Mouse (Mus musculus) cerebellum, adult 11-12 months (tissue): ENCODE data around the gene Adamts14.

Experiments used
- DNase-seq: peaks from one replicate; pipeline ENCODE4 v3.0.0; 2022

Gene Adamts14

DNA sequence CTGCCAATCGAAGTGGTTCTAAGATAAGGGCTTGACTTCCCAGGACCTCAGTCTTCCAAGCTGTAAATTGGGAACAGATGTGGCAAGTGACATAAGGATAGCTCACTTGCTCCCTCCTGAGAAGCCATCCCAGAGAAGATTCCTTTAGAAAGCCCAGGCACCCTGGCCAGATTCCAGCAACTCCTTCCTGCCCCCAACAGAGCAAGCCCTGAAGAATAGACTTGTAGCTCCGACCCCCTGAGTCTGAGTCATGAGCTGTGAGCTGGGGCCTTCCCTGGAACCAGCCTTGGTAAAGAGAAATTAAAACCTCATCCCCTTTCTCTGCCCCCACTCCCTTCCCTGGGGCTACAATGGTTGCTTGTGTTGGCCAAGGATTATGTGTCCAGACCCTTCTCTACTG, 1.3 kb upstream of the Adamts14 start:
- no peak for DNase-seq

DNA sequence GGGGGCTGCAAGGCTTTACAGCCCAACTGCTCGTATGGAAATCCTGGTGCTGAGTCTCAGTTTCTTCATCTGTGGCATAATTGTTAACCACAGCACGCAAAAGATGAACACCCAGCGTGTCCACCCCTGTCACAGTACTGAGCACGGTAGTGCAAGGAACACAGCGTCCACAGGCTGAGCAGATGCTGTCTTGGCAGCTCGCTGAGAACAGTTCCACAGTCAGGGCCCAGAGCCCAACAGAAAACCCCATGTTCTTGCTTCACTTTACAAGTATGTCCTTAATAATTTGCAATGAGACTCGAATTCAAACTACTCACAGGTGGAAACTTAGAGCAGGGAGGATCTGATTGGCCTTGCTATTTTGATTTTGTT, 592 bp upstream of the Adamts14 start:
- DNase-seq: no peak

DNA sequence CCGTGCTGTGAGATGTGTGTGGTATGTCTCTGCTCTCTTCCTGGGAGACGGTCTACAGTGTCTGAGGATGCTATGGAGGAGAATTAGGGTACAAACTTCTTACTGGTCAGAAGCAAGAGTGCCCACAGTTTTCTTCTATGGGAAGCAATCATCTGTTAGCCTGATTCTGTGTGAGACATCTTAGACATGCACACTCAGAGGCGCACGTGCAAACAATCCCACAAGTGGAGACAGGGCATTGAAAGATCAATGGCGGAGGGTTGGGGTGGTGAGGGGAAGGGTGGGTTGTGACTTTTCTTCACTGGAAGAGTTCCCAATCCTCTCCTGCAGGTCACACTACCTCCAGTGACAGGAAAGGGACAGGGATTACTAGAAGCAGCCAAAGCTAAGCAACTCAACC, 607 bp downstream of the Adamts14 start:
- DNase-seq: no peak

DNA sequence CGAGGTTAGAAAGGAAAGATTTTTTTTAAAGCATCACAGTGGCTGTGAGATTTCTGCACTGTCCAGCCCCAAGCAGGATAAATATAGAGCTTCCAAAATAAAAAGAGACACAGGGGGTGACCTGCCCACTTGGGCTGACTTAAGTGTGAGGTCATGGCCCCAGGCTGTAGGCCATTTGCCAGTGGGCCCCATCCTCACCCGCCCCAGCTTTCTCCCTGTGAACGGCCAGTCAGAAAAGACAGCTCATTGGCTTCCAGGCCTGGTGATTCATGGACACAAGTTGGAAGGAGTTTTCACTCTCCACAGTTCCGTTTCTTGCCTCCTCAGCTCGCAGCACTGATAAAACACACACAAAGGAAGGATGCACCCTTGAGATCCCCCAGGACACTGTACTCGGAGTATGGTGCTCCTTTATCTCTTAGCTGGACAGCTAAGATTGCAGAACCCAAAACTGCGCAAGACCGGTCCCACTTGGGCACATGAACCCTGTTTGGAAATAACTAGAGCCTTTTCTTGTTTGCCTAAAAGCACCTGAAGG, 1.1 kb downstream of the Adamts14 start:
- DNase-seq: no peak

DNA sequence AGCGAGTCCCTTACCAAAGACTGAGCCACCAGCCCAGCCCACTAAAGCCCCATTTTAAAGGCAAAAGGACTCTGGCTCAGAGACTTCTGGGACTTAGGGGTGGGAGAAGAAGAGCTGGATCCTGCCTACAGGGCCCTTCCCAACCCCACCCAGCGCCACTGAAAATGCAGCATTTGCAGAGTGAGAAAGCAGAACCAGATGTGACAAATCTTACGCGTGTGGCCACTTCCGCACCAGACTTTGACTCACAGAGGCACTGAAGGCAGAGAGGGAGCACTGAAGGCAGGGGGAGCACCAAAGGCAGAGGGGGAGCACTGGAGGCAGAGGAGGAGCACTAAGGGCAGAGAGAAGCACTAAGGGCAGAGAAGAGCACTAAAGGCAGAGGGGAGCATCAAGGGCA, 5.9 kb downstream of the Adamts14 start:
- no peak for DNase-seq

DNA sequence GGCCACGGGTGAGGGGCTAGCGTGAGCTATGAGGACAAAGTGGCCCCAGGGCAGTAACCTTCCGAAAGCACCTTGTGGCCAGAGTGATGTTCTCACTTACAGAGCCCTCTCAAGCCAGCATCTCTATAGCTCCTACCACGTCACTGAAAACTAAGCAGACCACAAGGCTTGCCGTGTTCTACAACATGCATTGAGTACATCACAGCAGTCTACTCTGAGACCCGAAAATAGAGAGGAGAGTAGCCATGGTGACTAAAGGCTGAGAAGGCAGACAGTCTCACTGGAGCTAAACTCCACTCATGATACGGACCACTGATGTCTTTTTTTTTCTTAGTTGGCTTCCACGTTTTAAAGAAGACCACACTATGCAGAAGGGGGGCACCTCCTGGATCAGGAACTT, 9.6 kb downstream of the Adamts14 start:
- DNase-seq: no peak

DNA sequence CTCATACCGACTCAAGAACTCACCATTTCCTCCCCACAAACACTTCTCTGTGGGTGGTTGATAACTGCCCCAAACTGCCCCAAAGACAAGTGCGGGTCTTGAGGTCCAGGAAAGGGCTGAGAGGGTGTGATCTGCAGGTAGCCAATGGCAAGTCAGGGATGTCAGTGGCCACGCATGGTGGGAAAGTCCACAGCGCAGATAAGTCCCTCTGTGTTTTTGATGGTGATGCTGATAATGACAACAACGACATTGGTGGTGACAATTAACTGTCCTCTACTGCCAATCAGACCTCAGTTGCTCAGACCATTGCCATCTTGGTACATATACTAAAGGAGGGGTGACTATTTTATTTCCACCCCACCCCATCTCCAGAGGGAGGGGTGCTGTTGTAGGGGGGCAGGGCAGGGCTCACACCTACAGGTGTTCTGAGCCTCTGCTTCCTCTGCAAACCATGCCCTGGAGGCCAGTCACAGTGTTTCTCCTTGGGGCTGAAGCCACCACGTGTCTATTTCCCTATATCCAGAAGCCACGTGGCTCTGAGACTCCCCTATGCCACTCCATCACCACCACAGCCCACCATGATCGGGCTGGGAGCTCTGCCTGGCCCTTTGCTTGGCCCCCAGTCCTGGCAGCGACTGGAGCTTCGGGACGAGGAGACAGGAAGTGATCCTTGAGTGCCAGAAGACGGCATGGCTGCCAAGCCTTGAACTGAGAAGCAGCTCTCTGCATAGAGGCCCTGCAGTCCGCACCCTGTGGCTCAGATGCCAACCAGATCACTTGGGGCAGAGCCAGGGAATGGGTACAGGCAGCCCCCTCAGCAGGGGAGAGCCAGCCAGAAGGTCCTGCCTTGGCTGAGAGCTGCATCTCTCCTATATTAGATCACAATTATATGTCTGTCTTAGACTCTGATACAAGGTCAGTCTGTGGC, 11.7 kb downstream of the Adamts14 start:
- DNase-seq: peak; percentile 32

DNA sequence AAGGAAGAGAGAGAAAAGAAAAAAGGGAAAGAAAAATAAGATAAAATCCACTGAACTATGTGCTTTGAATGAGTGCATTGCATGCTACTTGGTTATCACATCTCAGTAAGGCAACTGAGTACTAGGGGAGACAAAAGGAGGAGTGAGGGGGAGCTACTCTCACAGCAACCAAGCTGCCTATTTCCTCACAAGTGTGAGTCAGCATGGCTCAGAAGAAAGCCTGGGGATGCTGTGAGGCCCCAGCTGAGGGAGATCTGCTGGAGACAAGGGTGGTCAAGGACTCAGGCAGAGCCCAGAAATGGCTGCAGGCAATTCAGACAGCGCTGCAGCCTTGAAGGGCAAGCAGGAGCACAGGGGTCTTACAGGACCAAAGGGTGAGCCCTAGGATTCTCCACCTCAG, 15.1 kb downstream of the Adamts14 start:
- DNase-seq: no peak

DNA sequence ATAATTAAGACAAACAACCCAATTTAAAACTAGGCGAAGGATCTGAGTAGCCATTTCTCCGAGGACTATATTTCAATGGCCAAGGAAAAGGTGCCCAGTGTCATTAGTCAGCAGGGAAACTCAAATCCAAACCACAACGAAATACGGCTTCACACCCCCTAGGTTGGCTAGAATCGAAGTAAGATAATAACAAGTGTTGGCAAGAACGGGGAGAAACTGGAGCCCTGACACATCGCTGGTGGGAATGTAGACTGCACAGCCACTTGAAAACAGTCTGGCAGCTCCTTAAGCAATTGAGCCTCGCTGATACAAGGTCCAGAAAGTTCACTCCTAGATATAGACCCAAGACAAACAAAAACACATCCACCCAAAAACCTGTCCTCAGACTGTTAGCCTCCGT, 16.6 kb downstream of the Adamts14 start:
- no peak for DNase-seq

DNA sequence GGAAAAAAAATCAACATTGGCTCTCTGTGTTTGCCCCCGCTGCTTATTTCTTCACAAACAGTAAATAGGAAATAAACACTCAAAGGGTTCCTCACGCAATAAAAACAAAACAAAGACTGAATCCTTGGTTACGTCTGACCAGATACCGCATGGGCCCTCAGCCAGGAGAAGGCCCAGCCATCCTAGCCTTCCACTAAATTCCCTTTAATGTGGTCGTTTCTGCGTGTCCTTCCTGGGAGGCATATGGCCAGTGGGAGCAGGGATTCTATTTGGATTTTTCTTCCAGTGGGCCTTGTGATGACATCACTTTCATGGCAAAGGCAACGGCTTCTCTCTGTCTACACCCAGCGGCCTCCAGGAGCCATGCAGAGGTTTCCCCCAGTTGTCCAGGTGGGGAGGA, 18.0 kb downstream of the Adamts14 start:
- no peak for DNase-seq

DNA sequence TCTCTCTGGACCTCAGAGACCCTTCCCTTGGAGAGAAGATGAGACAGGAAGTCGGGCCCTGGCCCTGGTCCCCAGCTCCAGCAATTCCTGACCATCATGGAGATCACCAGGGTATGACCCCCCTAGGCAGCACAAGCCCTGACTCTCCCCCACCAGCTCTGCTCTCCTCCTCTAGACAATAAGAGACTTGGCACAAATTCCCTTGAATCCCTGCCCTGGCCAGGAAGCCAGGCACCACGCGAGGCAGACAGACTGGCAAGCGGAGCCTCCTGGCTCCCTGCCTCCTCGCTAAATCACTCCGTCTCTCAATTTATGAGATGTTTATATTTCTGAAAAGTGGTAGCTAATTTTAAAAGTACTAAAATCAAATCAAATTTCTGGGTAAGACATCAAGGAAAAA, 18.5 kb downstream of the Adamts14 start:
- DNase-seq: peak; percentile 80

DNA sequence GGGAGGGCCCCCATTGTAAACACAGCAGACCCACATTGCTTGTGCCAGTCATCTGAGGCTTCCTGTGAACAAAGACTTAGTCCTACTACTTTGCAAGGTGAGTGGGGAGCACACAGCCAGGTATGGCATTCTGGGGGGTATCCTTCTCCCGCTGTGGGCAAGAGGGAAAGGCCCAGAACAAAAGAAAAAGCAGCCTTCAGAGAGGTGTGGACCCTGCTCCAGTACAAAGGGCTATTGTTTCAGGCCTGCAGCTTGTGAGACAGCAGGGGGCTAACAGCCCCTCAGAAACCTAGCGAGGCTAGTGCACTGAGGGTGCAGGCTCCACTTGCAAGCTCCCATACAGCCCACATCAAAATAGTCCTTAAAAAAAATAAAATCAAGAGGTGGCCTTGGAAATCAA, 23.3 kb downstream of the Adamts14 start:
- DNase-seq: no peak

DNA sequence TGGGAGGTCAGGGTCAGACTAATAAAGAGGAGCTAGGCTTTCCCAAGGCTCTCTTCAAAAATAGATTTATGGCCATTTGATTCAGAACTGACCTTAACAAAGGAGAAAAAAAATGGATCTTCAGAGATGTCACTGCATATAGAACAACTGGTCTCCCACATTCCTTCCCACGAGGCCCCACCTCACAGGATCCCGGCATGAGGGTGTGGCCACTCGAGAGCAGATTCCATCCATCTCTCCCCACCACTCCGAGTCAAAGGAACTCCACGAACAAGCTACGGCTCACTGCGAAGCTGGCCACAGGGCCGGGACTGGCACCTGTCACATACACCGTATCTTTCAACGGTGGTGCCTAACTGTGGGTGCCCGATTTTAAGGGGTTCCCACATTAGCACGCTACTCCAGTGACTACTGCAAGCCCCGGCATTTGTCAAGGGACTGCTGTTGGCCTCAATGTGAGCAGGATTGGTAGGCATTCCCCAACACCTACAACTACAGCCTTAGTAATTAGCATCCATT, 24.6 kb downstream of the Adamts14 start:
- no peak for DNase-seq

DNA sequence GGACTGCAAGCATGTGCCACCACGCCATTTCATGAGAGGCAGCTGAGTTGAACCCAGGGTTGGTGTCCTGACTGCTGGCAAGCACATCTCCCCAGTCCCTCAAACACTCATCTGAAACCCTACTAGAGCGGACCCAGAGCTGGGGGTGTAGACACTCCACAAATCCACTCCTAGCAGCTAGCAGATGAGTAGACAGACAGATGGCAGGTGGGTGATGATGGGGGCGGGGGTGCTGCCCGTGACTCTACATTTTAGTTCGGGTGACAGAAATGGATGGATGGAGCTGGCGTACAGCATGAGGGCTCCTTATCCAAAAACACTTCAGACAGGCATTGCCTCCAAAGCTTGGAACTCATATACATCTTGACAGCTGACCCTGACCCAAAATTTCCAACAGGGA, 26.9 kb downstream of the Adamts14 start:
- no peak for DNase-seq

DNA sequence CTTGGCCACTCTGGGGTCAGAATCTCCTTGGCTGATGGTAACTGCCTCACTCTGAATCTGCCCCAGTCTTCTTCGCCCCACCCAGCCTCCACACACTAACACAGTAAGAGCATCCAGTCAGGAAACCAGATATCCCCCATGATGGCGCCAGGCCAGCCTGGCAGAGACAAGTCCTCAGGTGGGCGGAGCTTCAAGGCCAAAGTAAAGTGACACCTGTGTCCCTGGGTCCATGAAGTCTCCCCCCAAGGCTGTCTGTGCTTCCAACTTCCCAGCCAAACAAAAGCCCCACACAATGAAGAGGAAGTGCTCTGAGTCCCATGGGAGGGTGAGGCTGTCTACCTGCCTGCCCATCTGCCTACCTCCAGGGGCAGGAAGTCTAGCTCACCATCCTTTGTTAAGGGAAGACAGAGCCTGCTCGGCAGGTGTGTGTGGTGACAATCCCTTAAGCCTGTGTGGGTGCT, 31.2 kb downstream of the Adamts14 start:
- DNase-seq: no peak

DNA sequence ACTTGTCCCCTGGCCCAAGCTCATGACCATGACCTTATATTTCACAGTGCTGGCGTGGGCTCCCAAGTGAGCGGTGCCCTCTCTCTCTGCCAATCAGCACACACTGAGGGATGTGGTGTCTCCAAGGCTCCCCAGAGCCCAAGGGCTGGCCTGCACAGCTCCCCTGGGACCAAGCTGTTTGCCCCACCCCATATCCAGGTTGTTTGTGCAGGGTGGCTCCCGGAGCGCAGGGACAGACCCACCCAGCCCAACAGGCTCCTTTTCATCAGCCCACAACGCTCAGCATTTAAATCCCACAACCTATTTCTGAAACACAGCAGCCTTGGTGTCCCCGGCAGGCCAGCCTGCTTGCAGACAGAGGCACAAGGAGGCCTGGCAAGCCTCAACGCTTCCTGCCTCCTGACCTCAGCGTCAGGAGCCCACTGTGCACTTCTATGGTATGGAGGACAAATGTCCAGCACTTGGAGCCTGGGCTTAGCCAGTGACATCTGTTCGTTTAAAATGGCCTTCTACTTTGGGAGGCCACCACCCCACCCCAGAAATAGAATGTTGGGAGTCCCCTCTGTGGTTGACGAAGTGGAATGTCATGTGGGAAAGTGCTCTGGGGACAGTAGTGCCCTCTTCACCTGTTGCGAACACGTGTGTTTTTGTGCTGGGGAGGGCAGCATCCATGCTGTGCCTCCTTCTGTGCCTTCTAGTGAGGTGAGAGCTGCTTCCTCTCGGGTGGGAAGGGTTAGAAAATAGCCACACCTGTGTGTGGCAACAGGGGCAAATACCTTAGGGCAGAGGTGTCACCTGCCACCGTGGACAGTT, 32.9 kb downstream of the Adamts14 start:
- no peak for DNase-seq

DNA sequence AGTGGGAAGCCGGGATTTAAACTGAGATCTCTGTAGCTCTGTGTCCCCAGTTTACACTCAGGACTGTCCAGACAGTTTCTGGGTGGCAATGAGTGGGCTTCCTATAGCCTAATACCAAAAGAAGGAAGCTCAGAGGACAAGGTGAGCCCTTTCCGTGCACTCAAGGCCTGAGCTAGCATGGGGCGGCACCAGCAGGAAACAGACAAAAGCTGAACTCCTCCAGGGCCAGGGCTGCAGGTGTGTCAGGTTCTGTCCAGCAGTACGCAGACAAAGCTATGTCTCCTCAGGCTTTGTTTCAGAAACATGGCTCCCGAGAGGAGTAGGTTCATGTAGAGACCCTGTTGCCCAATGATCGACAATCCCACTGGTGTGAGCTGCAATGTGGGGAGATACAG, 35.9 kb downstream of the Adamts14 start:
- no peak for DNase-seq

DNA sequence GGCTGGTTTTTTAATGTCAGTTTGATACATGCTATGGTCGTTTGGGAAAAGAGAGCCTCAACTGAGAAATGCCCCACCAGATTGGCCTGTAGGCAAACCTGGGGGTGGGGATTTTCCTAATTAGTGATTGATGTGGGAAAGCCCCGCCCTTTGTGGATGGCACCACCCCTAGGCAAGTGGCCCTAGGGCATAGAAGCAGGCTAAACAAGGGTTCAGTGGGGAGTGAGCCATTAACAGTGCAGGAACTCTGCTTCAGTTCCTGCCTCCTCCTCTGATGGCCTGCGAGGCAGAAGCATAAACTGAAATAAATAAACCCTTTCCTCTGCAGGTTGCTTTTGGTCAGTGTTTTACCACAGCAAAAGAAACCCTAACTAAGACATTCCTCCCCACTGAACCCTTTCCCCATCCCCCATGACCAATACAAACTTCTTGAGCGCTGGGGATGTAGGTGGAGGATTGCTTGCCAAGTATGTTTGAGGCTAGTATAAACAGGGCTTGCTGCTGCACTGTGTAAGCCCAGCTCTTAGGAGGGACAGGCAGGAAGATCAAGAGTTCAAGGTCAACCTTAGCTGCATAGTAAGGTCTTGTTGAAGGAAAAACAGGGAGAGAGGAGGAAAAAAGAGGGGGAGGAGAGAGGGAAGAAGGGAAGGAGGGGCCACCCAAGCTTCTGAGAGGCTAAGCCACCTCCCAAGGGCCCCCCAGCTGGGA, 36.4 kb downstream of the Adamts14 start:
- DNase-seq: no peak

DNA sequence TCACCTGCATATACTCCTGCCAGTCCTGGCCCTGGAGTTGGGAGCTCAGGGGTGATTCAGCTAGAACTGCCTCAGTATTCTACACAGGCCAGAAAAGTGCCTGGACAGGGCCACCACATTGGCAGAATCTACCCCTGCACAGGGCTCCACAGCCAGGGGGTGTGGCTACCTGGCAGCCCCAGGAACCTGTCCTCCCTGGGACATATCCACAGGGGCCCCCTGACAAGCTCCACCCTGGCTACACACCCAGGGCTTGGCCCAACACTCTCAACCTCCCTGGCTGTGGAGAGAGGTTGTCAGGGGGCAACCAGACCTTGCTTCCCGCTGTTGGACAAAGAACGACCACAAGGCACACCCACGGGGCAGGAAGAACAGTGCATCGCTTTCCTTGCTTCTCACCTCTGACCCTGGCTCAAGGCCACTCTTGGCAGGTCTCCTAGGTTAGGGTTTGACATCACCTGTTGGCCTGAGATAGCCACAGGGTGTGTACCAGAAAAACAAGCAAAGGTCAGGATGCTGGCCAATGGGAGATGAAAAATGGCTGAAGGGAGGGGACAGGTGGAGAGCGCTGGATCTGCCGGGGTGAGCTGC, 37.5 kb downstream of the Adamts14 start:
- no peak for DNase-seq

DNA sequence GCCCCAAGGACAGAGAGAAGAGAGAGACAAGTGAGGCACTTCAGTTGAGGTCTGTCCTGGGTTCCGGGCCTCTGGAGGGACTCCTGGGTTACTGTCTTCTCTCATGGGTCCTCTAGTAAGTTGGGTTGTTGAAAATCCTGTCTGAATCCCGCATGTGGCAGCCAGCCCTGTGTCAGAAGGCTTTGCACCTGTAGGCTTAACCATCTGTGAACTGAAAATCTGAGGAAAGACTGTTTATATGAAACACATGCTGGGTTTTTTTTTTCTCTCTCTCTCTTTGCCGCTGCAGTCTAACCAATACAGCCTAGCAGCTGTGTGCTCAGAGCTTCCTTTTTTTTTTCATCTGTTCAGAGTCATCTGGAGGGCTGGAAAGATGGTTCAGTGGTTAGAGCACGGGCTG, 38.9 kb downstream of the Adamts14 start:
- no peak for DNase-seq

DNA sequence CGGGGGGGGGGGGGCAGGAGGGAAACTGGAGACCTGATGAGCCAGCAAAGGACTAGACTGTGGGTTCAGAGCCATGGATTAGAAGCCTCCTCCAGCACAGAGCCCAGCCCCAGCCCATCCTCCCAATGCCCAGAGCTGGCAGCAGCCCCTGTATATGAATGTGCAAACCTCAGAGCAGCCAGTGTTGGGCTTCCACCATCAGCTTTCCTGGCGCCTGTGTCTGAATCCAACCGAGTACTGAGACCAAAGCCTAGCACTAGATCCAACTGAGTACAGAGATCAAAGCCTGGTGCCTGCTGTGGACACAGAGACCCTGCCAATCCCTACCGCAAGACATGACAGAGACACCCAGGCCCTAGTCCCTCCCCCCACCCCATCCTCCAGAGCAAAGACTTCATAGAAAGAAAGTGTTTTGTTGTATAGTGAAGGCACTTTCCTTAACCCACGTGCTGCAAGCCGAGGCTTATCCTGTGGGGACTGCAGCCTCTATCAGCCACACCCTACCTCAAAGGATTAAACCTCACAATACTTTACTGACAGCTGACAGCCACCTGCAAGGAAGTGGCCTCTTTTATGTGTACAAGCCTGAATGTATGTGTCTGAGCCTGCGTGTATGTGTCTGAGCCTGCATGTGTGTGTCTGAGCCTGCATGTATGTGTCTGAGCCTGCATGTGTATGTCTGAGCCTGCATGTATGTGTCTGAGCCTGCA, 40.2 kb downstream of the Adamts14 start:
- no peak for DNase-seq

DNA sequence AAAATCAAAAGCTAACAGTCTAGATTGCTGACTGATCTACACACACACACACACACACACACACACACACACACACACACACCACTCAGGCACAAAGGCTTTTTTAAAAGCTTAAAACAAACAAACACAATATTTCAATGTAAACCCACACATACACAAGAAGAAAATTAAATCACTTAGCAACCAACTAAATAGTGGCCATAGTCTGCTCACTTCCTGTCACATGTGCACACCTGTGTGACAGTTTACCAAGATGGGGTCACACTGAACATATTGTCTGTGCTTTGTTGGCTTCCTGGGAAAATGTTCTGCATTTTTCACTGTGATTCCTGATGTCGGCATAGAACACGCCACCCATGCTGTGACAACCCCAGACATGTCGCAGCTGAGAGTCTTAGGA, 41.5 kb downstream of the Adamts14 start:
- no peak for DNase-seq
